In the genomic region with DNA sequence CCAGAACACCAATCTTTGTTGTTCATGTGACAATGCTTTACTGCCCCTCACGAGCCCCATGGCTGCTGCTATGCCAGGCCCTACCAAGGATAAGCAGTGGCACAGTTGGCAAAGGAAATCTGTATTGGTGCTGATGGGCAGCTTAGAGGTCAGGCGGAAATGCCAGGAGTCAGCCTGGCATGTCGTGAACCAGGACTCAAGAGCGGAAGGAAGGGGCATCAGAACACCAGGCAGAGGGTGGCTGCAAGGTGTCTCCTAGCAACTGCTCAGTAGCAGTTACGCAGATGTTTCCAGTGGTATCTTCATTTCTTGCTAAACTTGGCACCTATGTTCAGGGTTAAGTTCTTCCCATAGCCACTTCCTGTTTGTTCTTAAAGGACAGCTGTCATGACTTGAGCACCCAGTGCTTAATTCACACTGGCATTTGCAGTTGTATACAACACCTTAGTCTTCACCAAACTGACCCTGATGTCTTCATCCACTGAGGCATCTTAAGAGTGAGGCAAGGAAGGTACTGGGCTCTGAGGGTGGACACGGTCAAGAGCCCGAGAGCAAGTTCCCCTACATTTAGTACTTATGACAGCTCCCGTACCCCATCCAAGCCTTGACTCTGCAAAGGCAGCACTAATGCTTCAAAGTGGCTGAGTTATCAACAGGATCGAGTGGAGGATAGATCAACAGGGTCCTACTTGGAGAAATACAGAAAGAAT, we compare ENCODE assay signal across 13 mouse cellular contexts. TPM values are rescaled to one million over a fixed set of nuclear protein-coding genes. Genes with fewer than 3 reads are reported as not detected.
DNase-seq lines count a peak whose midpoint lies in the region; ATAC-seq and TF ChIP-seq lines count a peak whose summit lies in the region.
"Had no signal": no experiment of that assay in that cellular context is flagged by ENCODE, and none has a peak within 500 bp of the region (broad histone marks: within the 10 kb centered on the region; RNA-seq: fewer than 3 reads in every experiment).

No protein-coding gene starts in this region.

- no peaks in the 10 kb centered on the region for H3K27me3 ChIP-seq in heart, embryonic 16.5 days (ENCODE audit: control insufficient read depth, insufficient read depth, low read length)
- H3K27me3 ChIP-seq in heart, adult 2 months (ENCODE audit: control insufficient read depth, insufficient read depth, low read length) = no peaks in the 10 kb centered on the region
- no peaks in the 10 kb centered on the region for H3K27me3 ChIP-seq in splenic B cell, adult 2 months (ENCODE audit: control insufficient read depth, insufficient read depth, low read length, poor library complexity, severe bottlenecking)
- no peaks in the 10 kb centered on the region for H3K27me3 ChIP-seq in stomach, postnatal 0 days (ENCODE audit: control insufficient read depth, insufficient read depth, low read length)
- H3K27me3 ChIP-seq: embryonic facial prominence, embryonic 13.5 days; forebrain, embryonic 12.5 days; heart, embryonic 13.5 days had no signal

- peaks cover 5% of the 10 kb centered on the region; the same call in 1 of the 2 replicates for H3K4me1 ChIP-seq in heart, embryonic 16.5 days (ENCODE audit: control insufficient read depth, insufficient read depth, low read length)
- H3K4me1 ChIP-seq in heart, adult 2 months (ENCODE audit: control insufficient read depth, insufficient read depth, low read length) = peaks cover 1% of the 10 kb centered on the region; the same call in 1 of the 2 replicates
- H3K4me1 ChIP-seq in stomach, postnatal 0 days (replicated peaks; ENCODE audit: control insufficient read depth, insufficient read depth) = no peaks in the 10 kb centered on the region

- no peak for TF ChIP-seq EP300 in heart, adult 2 months (IDR thresholded peaks at IDR 0.05; ENCODE audit: insufficient read depth, low read depth, low read length)
- no peak for TF ChIP-seq EP300 in stomach, postnatal 0 days (optimal IDR thresholded peaks at IDR 0.05)

- ATAC-seq in heart, embryonic 16.5 days (replicated peaks; ENCODE audit: extremely low read depth, insufficient read depth, low FRiP score) = peak; percentile 17; the same call in 1 of the 2 replicates
- ATAC-seq in granulocyte monocyte progenitor cell, adult 5-6 weeks (replicated peaks; ENCODE audit: poor library complexity, severe bottlenecking) = peak; percentile 61
- ATAC-seq in frontal cortex, adult (ENCODE audit: low TSS enrichment) = no peak
- no peak for ATAC-seq in stomach, postnatal 0 days (ENCODE audit: low FRiP score, low TSS enrichment)

- no peak overlapping the region for H3K9ac ChIP-seq in heart, embryonic 16.5 days (ENCODE audit: low read length)
- H3K9ac ChIP-seq in heart, adult 2 months (ENCODE audit: low read depth, low read length) = no peak overlapping the region
- H3K9ac ChIP-seq in stomach, postnatal 0 days (ENCODE audit: low read length) = no peak overlapping the region
- H3K9ac ChIP-seq: embryonic facial prominence, embryonic 13.5 days; forebrain, embryonic 12.5 days; neural tube, embryonic 15.5 days had no signal

- DNase-seq in heart, adult 2 months = no peak
- DNase-seq in A20 (ENCODE audit: low read depth, low spot score) = peak; percentile 17
- peak; percentile 67 for DNase-seq in splenic B cell, adult 2 months (ENCODE audit: low read depth, low spot score)
- DNase-seq in adrenal gland, adult 2 months = no peak
- no peak for DNase-seq in stomach, postnatal 0 days (ENCODE audit: low spot score)

- no peak overlapping the region for H3K4me3 ChIP-seq in heart, embryonic 16.5 days (ENCODE audit: low read length)
- H3K4me3 ChIP-seq in heart, adult 2 months = no peak overlapping the region
- no peak overlapping the region for H3K4me3 ChIP-seq in stomach, postnatal 0 days (ENCODE audit: low read depth, low read length)
- H3K4me3 ChIP-seq: embryonic facial prominence, embryonic 13.5 days; forebrain, embryonic 12.5 days; heart, embryonic 13.5 days; neural tube, embryonic 15.5 days had no signal

- no peak overlapping the region for H3K4me2 ChIP-seq in heart, embryonic 16.5 days (ENCODE audit: low read depth, low read length)
- no peak overlapping the region for H3K4me2 ChIP-seq in stomach, postnatal 0 days (replicated peaks; ENCODE audit: low read depth)
- H3K4me2 ChIP-seq: embryonic facial prominence, embryonic 13.5 days; forebrain, embryonic 12.5 days; heart, embryonic 13.5 days; neural tube, embryonic 15.5 days had no signal

- no peaks in the 10 kb centered on the region for H3K9me3 ChIP-seq in heart, embryonic 16.5 days (replicated peaks; ENCODE audit: control insufficient read depth, low read length)
- H3K9me3 ChIP-seq in stomach, postnatal 0 days (ENCODE audit: control insufficient read depth, low read length) = no peaks in the 10 kb centered on the region
- H3K9me3 ChIP-seq: embryonic facial prominence, embryonic 13.5 days; forebrain, embryonic 12.5 days; heart, embryonic 13.5 days; neural tube, embryonic 15.5 days had no signal

- TF ChIP-seq CTCF in heart, adult 2 months (IDR thresholded peaks at IDR 0.05) = no peak
- TF ChIP-seq CTCF in stomach, postnatal 0 days (IDR thresholded peaks at IDR 0.05; ENCODE audit: low read depth) = no peak

- intact Hi-C loops in heart, adult 2 months (cut with DNase I) = loop anchor here (1.0 to 2.0 kb wide), 3 partner anchors 53 to 336 kb away; no protein-coding TSS in a partner anchor

- TF ChIP-seq POLR2A in heart, adult 2 months (IDR thresholded peaks at IDR 0.05; ENCODE audit: insufficient read depth, low read depth, low read length) = no peak

- H3K27ac ChIP-seq in heart, embryonic 16.5 days (ENCODE audit: low read length) = peak overlapping the region; percentile 12; the same call in 1 of the 2 replicates
- no peak overlapping the region for H3K27ac ChIP-seq in heart, adult 2 months
- H3K27ac ChIP-seq in stomach, postnatal 0 days (replicated peaks) = no peak overlapping the region
- H3K27ac ChIP-seq: embryonic facial prominence, embryonic 13.5 days; forebrain, embryonic 12.5 days; heart, embryonic 13.5 days; kidney, postnatal 0 days; neural tube, embryonic 15.5 days had no signal

- no peaks in the 10 kb centered on the region for H3K36me3 ChIP-seq in heart, embryonic 16.5 days (ENCODE audit: control insufficient read depth, insufficient read depth)
- H3K36me3 ChIP-seq in heart, adult 2 months (ENCODE audit: control insufficient read depth, insufficient read depth, low read length) = no peaks in the 10 kb centered on the region
- H3K36me3 ChIP-seq in splenic B cell, adult 2 months (ENCODE audit: control insufficient read depth, insufficient read depth, low read length, poor library complexity, severe bottlenecking) = peaks cover 2% of the 10 kb centered on the region; the same call in 1 of the 2 replicates
- H3K36me3 ChIP-seq in stomach, postnatal 0 days (ENCODE audit: control insufficient read depth, insufficient read depth, low read length) = no peaks in the 10 kb centered on the region
- H3K36me3 ChIP-seq: heart, embryonic 13.5 days; neural tube, embryonic 15.5 days had no signal

- WGBS in heart, embryonic 16.5 days = 84% methylated on average over 9 of the region's 9 CpGs
- 87% methylated on average over 9 of the region's 9 CpGs for WGBS in heart, adult 2 months
- 89% methylated on average over 9 of the region's 9 CpGs for WGBS in stomach, postnatal 0 days

- no peaks in the 10 kb centered on the region for H3K79me2 ChIP-seq in heart, adult 2 months (replicated peaks; ENCODE audit: control insufficient read depth, insufficient read depth, low read length)

RNA-seq across cellular contexts. Expression of a gene that starts 22.6 kb away (rescaled TPM):
- polyA plus RNA-seq in heart, embryonic 16.5 days (2015; fragmentation: Nextera tagmentation; extraction: Ambion mirVana) = 10.0 and 10.5 TPM in 2 replicates
- total RNA-seq in heart, adult 2 months (2021) = 1 to 10 TPM; 6.6 to 7.1 TPM
- polyA plus RNA-seq in heart, adult 2 months (2012; rRNA removed) = 4.2 and 7.7 TPM in 2 replicates
- 2.0 and 4.1 TPM in 2 replicates for total RNA-seq in granulocyte monocyte progenitor cell, adult 5-6 weeks (2014; fragmentation: Nextera tagmentation)
- 1.9 and 4.2 TPM in 2 replicates for total RNA-seq in granulocyte monocyte progenitor cell, adult 5-6 weeks (2017)
- 1 to 10 TPM; 4.2 to 8.6 TPM for total RNA-seq in adrenal gland, adult 2 months (2021)
- polyA plus RNA-seq in adrenal gland, adult 2 months (2012; rRNA removed) = 1.5 and 1.7 TPM in 2 replicates
- polyA plus RNA-seq in stomach, postnatal 0 days (2015; fragmentation: Nextera tagmentation; extraction: Ambion mirVana) = 7.3 and 7.4 TPM in 2 replicates

RNA-seq across cellular contexts. Expression of a gene that starts 24.9 kb away (rescaled TPM):
- 1.6 and 2.5 TPM in 2 replicates for polyA plus RNA-seq in heart, embryonic 16.5 days (2015; fragmentation: Nextera tagmentation; extraction: Ambion mirVana)
- total RNA-seq in heart, adult 2 months (2021) = 1 to 10 TPM; 2.9 to 4.1 TPM
- 4.1 and 5.9 TPM in 2 replicates for polyA plus RNA-seq in heart, adult 2 months (2012; rRNA removed)
- 0.81 TPM in 1 of 2 replicates, not detected in the other for total RNA-seq in granulocyte monocyte progenitor cell, adult 5-6 weeks (2014; fragmentation: Nextera tagmentation)
- total RNA-seq in granulocyte monocyte progenitor cell, adult 5-6 weeks (2017) = 0.34 and 0.52 TPM in 2 replicates
- 10 to 100 TPM; 52.8 to 58.4 TPM for total RNA-seq in adrenal gland, adult 2 months (2021)
- 46.7 and 51.0 TPM in 2 replicates for polyA plus RNA-seq in adrenal gland, adult 2 months (2012; rRNA removed)
- polyA plus RNA-seq in stomach, postnatal 0 days (2015; fragmentation: Nextera tagmentation; extraction: Ambion mirVana) = 2.5 and 3.9 TPM in 2 replicates

Comparison
In these comparisons a context has a peak if more than half of its experiments do, and no peak if none do; other contexts are left out.
1. ATAC-seq: peak in heart, embryonic 16.5 days (single experiment) and granulocyte monocyte progenitor cell, adult 5-6 weeks (single experiment); none in frontal cortex, adult (single experiment) and stomach, postnatal 0 days (single experiment).
2. DNase-seq: peak in A20 (single experiment) and splenic B cell, adult 2 months (single experiment); none in heart, adult 2 months (0 of 2), adrenal gland, adult 2 months (single experiment) and stomach, postnatal 0 days (single experiment).